Mouse (Mus musculus): ENCODE results near the gene Olfr544. TPM values are rescaled to one million over a fixed set of nuclear protein-coding genes. Genes with fewer than 3 reads are reported as not detected.

Gene Olfr544
- polyA plus RNA-seq, 1 experiment from 2014 or later = 0.05 TPM

DNA sequence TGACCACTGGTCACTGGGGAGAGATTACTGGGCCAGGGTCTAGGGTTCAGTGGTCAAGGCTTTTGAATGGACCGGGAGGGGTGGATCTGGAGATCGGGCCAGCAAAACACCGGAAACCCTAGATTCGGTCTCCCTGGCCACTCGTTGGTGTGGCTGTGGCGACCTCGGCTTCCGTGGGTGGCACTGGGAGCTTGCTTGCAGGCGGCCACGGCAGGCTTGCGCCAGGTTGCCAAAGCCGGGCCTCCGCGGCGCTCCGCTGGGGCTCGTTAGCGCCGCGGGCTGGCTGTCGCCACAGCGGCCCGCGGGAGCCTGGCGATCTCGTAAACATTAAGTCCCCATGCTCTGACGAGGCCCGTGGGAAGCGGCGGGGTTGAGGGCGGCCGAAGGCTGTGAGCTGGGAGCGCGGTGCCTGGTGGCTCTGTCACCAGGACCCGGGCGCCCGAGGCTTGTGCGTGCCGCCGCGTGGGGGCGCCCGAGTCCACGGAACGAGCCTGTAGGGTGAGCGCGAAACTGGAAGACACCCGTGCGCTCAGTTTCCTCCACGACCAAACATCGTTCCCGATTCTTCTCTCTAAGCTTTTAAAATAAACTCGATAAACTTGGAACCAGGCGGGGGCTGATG is 24.8 kb upstream of the Olfr544 start:
- Histone ChIP-seq H3K4me1 (replicated peaks; ENCODE audit: insufficient read depth, low read length) (no peaks in the 10 kb centered on the region; the same call in 1 of the 2 replicates), H3K4me3 (replicated peaks; ENCODE audit: low read depth, low read length) (peak overlapping the region; percentile 47), H3K9me3 (replicated peaks; ENCODE audit: low read length) (no peaks in the 10 kb centered on the region), H3K36me3 (ENCODE audit: insufficient read depth, low read length) (no peaks in the 10 kb centered on the region), H3K9ac (ENCODE audit: low read depth, low read length) (peak overlapping the region; percentile 56; the same call in 1 of the 2 replicates), H3K27ac (no peak overlapping the region), H3K4me2 (ENCODE audit: low read length) (peak overlapping the region; percentile 97), H3K27me3 (ENCODE audit: insufficient read depth, low read length) (0 out of 2 replicates have a peak, but pooled peaks cover 3% of the 10 kb centered on the region)
- ATAC-seq (replicated peaks; ENCODE audit: low FRiP score, low read depth) (peak; percentile 94), DNase-seq (ENCODE audit: low spot score) (peak; percentile 88)
- 0% methylated on average over 54 of the region's 54 CpGs for WGBS
- peak; percentile 89 for TF ChIP-seq CTCF (IDR thresholded peaks at IDR 0.05; ENCODE audit: low read depth)

DNA sequence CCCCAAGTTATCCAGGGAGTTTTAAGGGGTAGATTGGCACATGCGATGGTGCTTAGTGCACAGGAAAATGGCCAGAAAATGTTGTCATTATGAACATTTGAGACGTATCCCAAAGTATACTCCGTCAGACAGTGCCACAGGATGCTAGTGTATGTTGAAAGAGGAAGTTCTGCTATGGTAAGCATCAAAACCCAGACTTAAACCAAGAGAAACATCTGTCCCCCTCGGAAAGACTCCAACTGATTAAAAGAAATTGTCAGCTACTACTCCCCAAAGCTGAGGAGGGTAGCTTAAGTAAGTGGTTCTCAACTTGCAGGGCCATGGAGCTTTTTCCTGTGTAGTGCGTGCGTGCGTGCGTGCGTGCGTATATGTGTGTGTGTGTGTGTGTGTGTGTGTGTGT is 23.8 kb upstream of the Olfr544 start:
- no peak overlapping the region for H3K4me2 ChIP-seq (ENCODE audit: low read length)
- H3K27me3 ChIP-seq (ENCODE audit: insufficient read depth, low read length) = 0 out of 2 replicates have a peak, but pooled peaks cover 3% of the 10 kb centered on the region
- no peak overlapping the region for H3K9ac ChIP-seq (ENCODE audit: low read depth, low read length)
- H3K9me3 ChIP-seq (replicated peaks; ENCODE audit: low read length) = no peaks in the 10 kb centered on the region
- WGBS = 91% methylated on average over 10 of the region's 10 CpGs
- no peak overlapping the region for H3K27ac ChIP-seq
- ATAC-seq (replicated peaks; ENCODE audit: low FRiP score, low read depth) (no peak), DNase-seq (ENCODE audit: low spot score) (no peak)
- no peaks in the 10 kb centered on the region for H3K36me3 ChIP-seq (ENCODE audit: insufficient read depth, low read length)
- no peak for TF ChIP-seq CTCF (IDR thresholded peaks at IDR 0.05; ENCODE audit: low read depth)
- H3K4me3 ChIP-seq (replicated peaks; ENCODE audit: low read depth, low read length) = no peak overlapping the region
- no peaks in the 10 kb centered on the region; the same call in 1 of the 2 replicates for H3K4me1 ChIP-seq (replicated peaks; ENCODE audit: insufficient read depth, low read length)

DNA sequence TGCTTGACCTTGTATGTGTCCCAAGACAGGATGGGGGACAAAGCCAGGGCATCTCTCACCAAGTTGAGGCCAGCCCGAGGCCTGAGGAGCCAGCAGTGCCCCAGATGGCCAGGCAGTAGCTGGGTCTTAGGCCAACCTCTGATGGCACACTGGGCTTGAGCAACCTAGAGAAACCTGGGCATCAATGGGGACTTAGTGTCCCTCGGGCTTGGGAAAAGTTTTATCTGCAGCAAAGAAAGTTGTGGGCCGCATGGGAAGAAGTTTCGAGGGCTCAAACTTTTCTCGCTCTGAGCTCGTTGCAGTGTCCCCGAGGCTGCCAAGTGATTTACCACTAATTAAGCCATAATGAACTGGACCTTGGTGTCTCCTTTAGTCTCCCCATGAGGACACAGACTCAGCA is 21.6 kb upstream of the Olfr544 start:
- Histone ChIP-seq H3K27me3 (ENCODE audit: insufficient read depth, low read length) (0 out of 2 replicates have a peak, but pooled peaks cover 3% of the 10 kb centered on the region), H3K9me3 (replicated peaks; ENCODE audit: low read length) (no peaks in the 10 kb centered on the region), H3K27ac (no peak overlapping the region), H3K36me3 (ENCODE audit: insufficient read depth, low read length) (no peaks in the 10 kb centered on the region), H3K9ac (ENCODE audit: low read depth, low read length) (no peak overlapping the region), H3K4me1 (replicated peaks; ENCODE audit: insufficient read depth, low read length) (no peaks in the 10 kb centered on the region; the same call in 1 of the 2 replicates), H3K4me2 (ENCODE audit: low read length) (no peak overlapping the region), H3K4me3 (replicated peaks; ENCODE audit: low read depth, low read length) (no peak overlapping the region)
- WGBS = 86% methylated on average over 7 of the region's 7 CpGs
- ATAC-seq (replicated peaks; ENCODE audit: low FRiP score, low read depth) (no peak), DNase-seq (ENCODE audit: low spot score) (no peak)
- TF ChIP-seq CTCF (IDR thresholded peaks at IDR 0.05; ENCODE audit: low read depth) = no peak

DNA sequence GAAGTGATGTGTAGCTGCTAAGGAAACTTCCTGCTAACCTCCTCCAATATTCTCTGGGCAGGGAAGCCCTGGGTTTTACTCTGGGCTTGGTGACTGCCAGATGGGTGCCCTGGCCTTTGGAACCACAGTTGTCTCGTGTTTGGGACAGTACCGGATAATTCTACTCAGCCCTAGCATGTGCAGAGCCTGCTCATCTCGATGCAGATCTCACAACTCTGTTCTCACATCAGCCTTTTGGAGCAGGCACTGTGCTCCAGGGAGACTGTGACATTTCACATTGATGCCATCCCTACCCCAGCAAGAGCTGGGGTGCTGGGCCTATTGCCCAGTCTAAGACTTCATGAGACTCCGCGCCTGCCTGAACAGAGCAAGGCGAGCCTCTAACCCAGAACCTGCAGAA is 20.6 kb upstream of the Olfr544 start:
- H3K9ac ChIP-seq (ENCODE audit: low read depth, low read length) = no peak overlapping the region
- no peak for ATAC-seq (replicated peaks; ENCODE audit: low FRiP score, low read depth)
- H3K36me3 ChIP-seq (ENCODE audit: insufficient read depth, low read length) = no peaks in the 10 kb centered on the region
- H3K27me3 ChIP-seq (ENCODE audit: insufficient read depth, low read length) = no peaks in the 10 kb centered on the region
- no peak overlapping the region for H3K27ac ChIP-seq
- H3K9me3 ChIP-seq (replicated peaks; ENCODE audit: low read length) = no peaks in the 10 kb centered on the region
- DNase-seq (ENCODE audit: low spot score) = no peak
- H3K4me3 ChIP-seq (replicated peaks; ENCODE audit: low read depth, low read length) = no peak overlapping the region
- WGBS = 90% methylated on average over 6 of the region's 6 CpGs
- H3K4me2 ChIP-seq (ENCODE audit: low read length) = no peak overlapping the region
- no peaks in the 10 kb centered on the region; the same call in 1 of the 2 replicates for H3K4me1 ChIP-seq (replicated peaks; ENCODE audit: insufficient read depth, low read length)
- TF ChIP-seq CTCF (IDR thresholded peaks at IDR 0.05; ENCODE audit: low read depth) = no peak

DNA sequence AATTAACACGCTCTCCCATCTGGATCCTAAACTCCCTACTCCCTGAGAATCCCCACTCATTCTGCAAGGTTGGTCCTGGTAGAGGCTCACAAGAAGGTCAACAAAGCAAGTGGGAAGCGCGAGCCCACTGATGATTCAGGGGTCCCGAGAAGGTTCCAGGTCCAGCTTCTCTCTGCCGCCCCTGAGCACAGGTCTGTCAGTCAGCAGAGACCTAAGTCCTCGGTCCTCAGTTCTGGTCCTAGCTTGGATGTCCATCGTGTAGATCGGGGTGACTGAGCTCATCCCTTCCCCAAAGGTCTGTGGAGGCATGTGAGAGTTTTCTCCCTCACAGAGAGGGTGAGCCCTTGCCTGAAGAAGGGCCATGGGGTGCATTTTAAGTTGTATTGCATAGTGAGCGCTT is 20.0 kb upstream of the Olfr544 start:
- Histone ChIP-seq H3K9me3 (replicated peaks; ENCODE audit: low read length) (no peaks in the 10 kb centered on the region), H3K4me1 (replicated peaks; ENCODE audit: insufficient read depth, low read length) (no peaks in the 10 kb centered on the region), H3K9ac (ENCODE audit: low read depth, low read length) (no peak overlapping the region), H3K27ac (no peak overlapping the region), H3K4me3 (replicated peaks; ENCODE audit: low read depth, low read length) (no peak overlapping the region), H3K27me3 (ENCODE audit: insufficient read depth, low read length) (no peaks in the 10 kb centered on the region), H3K4me2 (ENCODE audit: low read length) (no peak overlapping the region), H3K36me3 (ENCODE audit: insufficient read depth, low read length) (no peaks in the 10 kb centered on the region)
- TF ChIP-seq CTCF (IDR thresholded peaks at IDR 0.05; ENCODE audit: low read depth) = no peak
- DNase-seq (ENCODE audit: low spot score) (no peak), ATAC-seq (replicated peaks; ENCODE audit: low FRiP score, low read depth) (no peak)
- 84% methylated on average over 9 of the region's 9 CpGs for WGBS

DNA sequence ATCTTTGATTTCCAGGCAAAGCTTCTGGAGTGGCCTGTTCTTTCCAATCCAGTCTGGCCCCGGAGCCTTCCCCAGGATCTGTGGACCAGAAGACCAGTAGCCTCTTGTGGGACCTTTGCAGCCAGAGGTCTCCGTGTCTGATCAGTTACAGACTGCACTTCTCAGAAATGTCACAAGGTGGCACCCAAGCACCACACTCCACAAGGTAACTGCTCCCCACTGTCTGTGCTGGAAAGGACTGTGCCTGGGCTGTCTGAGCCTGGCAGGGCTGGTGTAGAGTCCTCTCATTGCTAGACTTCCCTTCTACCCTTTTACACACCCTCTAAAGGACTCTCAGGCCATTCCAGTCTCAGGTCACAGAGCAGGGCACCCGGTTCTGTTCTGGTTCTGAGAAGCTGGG is 18.7 kb upstream of the Olfr544 start:
- WGBS = 40% methylated on average over 3 of the region's 3 CpGs
- TF ChIP-seq CTCF (IDR thresholded peaks at IDR 0.05; ENCODE audit: low read depth) = peak; percentile 91
- peak; percentile 80 for DNase-seq (ENCODE audit: low spot score)

More for the DNA sequence above, 18.7 kb upstream of the Olfr544 start:
- Histone ChIP-seq H3K9ac (ENCODE audit: low read depth, low read length) (no peak overlapping the region), H3K27ac (no peak overlapping the region), H3K36me3 (ENCODE audit: insufficient read depth, low read length) (no peaks in the 10 kb centered on the region), H3K9me3 (replicated peaks; ENCODE audit: low read length) (no peaks in the 10 kb centered on the region), H3K4me3 (replicated peaks; ENCODE audit: low read depth, low read length) (no peak overlapping the region), H3K27me3 (ENCODE audit: insufficient read depth, low read length) (no peaks in the 10 kb centered on the region), H3K4me2 (ENCODE audit: low read length) (no peak overlapping the region), H3K4me1 (replicated peaks; ENCODE audit: insufficient read depth, low read length) (no peaks in the 10 kb centered on the region)
- ATAC-seq (replicated peaks; ENCODE audit: low FRiP score, low read depth) = peak; percentile 58

Measured in kidney, postnatal 0 days (tissue).